Mouse (Mus musculus): ENCODE data around the gene Haspin. TPM values are rescaled to one million over a fixed set of nuclear protein-coding genes. Genes with fewer than 3 reads are reported as not detected.

Haspin gene
- polyA plus RNA-seq, 1 experiment, result 6.4 TPM

DNA sequence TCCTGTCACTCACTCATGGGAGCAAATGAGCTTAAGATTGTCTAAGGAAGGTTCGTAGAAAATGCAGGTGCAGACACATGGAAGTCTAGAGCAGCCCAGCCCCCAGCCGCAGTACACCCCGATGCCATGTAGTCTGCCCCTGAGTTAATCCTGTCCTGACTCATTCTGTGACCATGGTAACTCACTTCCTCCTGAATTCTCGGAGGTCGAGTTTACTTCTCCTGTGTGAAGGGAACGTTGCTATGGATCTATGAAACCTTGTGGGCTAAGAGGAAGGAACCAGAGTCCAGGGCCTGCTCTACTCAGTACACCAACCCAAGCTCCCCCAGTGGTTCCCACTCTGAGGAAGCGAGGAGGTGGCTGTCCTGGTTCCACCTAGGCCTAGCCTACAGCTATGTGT, 45.2 kb downstream of the Haspin start:
- TF ChIP-seq CTCF (IDR thresholded peaks at IDR 0.05; ENCODE audit: borderline replicate concordance, insufficient read depth, low read length), result no peak
- no peak for TF ChIP-seq POLR2A (IDR thresholded peaks at IDR 0.05; ENCODE audit: low read depth, low read length)

DNA sequence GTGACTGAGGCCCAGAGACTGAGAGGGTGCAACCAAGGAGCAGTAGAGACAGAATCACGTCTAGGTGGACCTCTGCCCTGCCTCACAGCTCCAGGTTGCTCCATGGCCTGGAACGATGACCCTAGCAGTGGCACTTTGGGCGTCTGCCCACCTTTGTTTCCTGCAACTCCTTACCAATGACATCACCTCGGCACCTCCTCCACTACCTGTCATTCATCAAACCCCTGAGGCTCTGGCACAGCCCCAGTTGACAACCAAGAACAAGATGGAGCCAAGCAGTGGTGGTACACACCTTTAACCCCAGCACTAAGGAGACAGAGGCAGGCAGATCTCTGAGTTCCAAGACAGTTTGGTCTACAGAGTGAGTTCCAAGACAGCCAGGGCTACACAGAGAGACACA, 46.0 kb downstream of the Haspin start:
- H3K27ac ChIP-seq (ENCODE audit: insufficient read depth, low read length), result no peak overlapping the region
- TF ChIP-seq CTCF (IDR thresholded peaks at IDR 0.05; ENCODE audit: borderline replicate concordance, insufficient read depth, low read length), result no peak
- H3K4me3 ChIP-seq (ENCODE audit: insufficient read depth, low read length), result no peak overlapping the region
- H3K4me1 ChIP-seq (ENCODE audit: control insufficient read depth, insufficient read depth, low read length), result peaks cover 17% of the 10 kb centered on the region

More for the DNA sequence above, 45.2 kb downstream of the Haspin start:
- H3K4me1 ChIP-seq (ENCODE audit: control insufficient read depth, insufficient read depth, low read length), result peaks cover 14% of the 10 kb centered on the region
- no peak overlapping the region for H3K4me3 ChIP-seq (ENCODE audit: insufficient read depth, low read length)
- no peak overlapping the region for H3K27ac ChIP-seq (ENCODE audit: insufficient read depth, low read length)

- Histone ChIP-seq H3K4me1 (ENCODE audit: control insufficient read depth, insufficient read depth, low read length) (peaks cover 17% of the 10 kb centered on the region), H3K27ac (ENCODE audit: insufficient read depth, low read length) (no peak overlapping the region), H3K4me3 (ENCODE audit: insufficient read depth, low read length) (no peak overlapping the region)
- TF ChIP-seq CTCF (IDR thresholded peaks at IDR 0.05; ENCODE audit: borderline replicate concordance, insufficient read depth, low read length) (no peak), POLR2A (IDR thresholded peaks at IDR 0.05; ENCODE audit: low read depth, low read length) (no peak)
These were observed 47.3 kb downstream of the Haspin start for GRCm38 (mm10) chr11:73090826-73091225.

- H3K27ac ChIP-seq (ENCODE audit: insufficient read depth, low read length), result no peak within 1 kb of the TSS
- no peak within 1 kb of the TSS for H3K4me3 ChIP-seq (ENCODE audit: insufficient read depth, low read length)
- H3K4me1 ChIP-seq (ENCODE audit: control insufficient read depth, insufficient read depth, low read length), result peaks cover 17% of the 10 kb centered on the region
- TF ChIP-seq POLR2A (IDR thresholded peaks at IDR 0.05; ENCODE audit: low read depth, low read length) (no peak), CTCF (IDR thresholded peaks at IDR 0.05; ENCODE audit: borderline replicate concordance, insufficient read depth, low read length) (no peak)
These were observed 47.8 kb downstream of the Haspin start, which contains the start of gene Itgae for GRCm38 (mm10) chr11:73090283-73090682. TSS of gene Itgae (plus strand) at chr11:73090583.

- H3K4me3 ChIP-seq (ENCODE audit: insufficient read depth, low read length), result no peak overlapping the region
- H3K4me1 ChIP-seq (ENCODE audit: control insufficient read depth, insufficient read depth, low read length), result peaks cover 20% of the 10 kb centered on the region
- no peak for TF ChIP-seq POLR2A (IDR thresholded peaks at IDR 0.05; ENCODE audit: low read depth, low read length)
- no peak for TF ChIP-seq CTCF (IDR thresholded peaks at IDR 0.05; ENCODE audit: borderline replicate concordance, insufficient read depth, low read length)
- H3K27ac ChIP-seq (ENCODE audit: insufficient read depth, low read length), result peak overlapping the region; percentile 90
These were observed 50.2 kb downstream of the Haspin start for GRCm38 (mm10) chr11:73087700-73088480.

Other genes with a start within 250 kb of the Haspin start
- 0.30 TPM in 1 of 2 replicates, not detected in the other for gene Atp2a3, start 177.1 kb downstream of the Haspin start, polyA plus RNA-seq (2011; ENCODE audit: insufficient read length, low read depth, missing spikeins)
- gene P2rx1, start 139.2 kb downstream of the Haspin start, polyA plus RNA-seq (2011; ENCODE audit: insufficient read length, low read depth, missing spikeins), result not detected in 2 replicates
- gene Camkk1, start 119.3 kb downstream of the Haspin start, polyA plus RNA-seq (2011; ENCODE audit: insufficient read length, low read depth, missing spikeins), result 4.2 and 6.7 TPM in 2 replicates
- 10.2 and 11.1 TPM in 2 replicates for gene Ncbp3, start 90.5 kb downstream of the Haspin start, polyA plus RNA-seq (2011; ENCODE audit: insufficient read length, low read depth, missing spikeins)
- not detected in 2 replicates for gene Itgae, start 47.7 kb downstream of the Haspin start, polyA plus RNA-seq (2011; ENCODE audit: insufficient read length, low read depth, missing spikeins)
- gene P2rx5, start 22.1 kb upstream of the Haspin start, polyA plus RNA-seq (2011; ENCODE audit: insufficient read length, low read depth, missing spikeins), result 4.2 and 4.5 TPM in 2 replicates
- 37.9 and 40.7 TPM in 2 replicates for gene Emc6, start 38.7 kb upstream of the Haspin start, polyA plus RNA-seq (2011; ENCODE audit: insufficient read length, low read depth, missing spikeins)
- gene Tax1bp3, start 38.8 kb upstream of the Haspin start, polyA plus RNA-seq (2011; ENCODE audit: insufficient read length, low read depth, missing spikeins), result 129 and 131 TPM in 2 replicates
- 17.9 and 22.1 TPM in 2 replicates for gene Ctns, start 60.7 kb upstream of the Haspin start, polyA plus RNA-seq (2011; ENCODE audit: insufficient read length, low read depth, missing spikeins)
- gene Shpk, start 61.2 kb upstream of the Haspin start, polyA plus RNA-seq (2011; ENCODE audit: insufficient read length, low read depth, missing spikeins), result 2.2 and 2.4 TPM in 2 replicates
- not detected in 2 replicates for gene Trpv1, start 96.0 kb upstream of the Haspin start, polyA plus RNA-seq (2011; ENCODE audit: insufficient read length, low read depth, missing spikeins)
- gene Trpv3, start 129.1 kb upstream of the Haspin start, polyA plus RNA-seq (2011; ENCODE audit: insufficient read length, low read depth, missing spikeins), result not detected in 2 replicates
- 0.30 and 0.53 TPM in 2 replicates for gene Aspa, start 191.3 kb upstream of the Haspin start, polyA plus RNA-seq (2011; ENCODE audit: insufficient read length, low read depth, missing spikeins)
- not detected in 2 replicates for gene Gm49340, start 191.4 kb upstream of the Haspin start, polyA plus RNA-seq (2011; ENCODE audit: insufficient read length, low read depth, missing spikeins)
- not detected in 2 replicates for gene Spata22, start 191.4 kb upstream of the Haspin start, polyA plus RNA-seq (2011; ENCODE audit: insufficient read length, low read depth, missing spikeins)
- not detected in 2 replicates for gene Olfr20, start 212.5 kb upstream of the Haspin start, polyA plus RNA-seq (2011; ENCODE audit: insufficient read length, low read depth, missing spikeins)
- not detected in 2 replicates for gene Olfr376, start 233.0 kb upstream of the Haspin start, polyA plus RNA-seq (2011; ENCODE audit: insufficient read length, low read depth, missing spikeins)

Data from embryonic fibroblast, embryonic 13.5 days (primary cell).